Mouse (Mus musculus) midbrain, embryonic 14.5 days (tissue): Measurements from ENCODE around the gene Pilrb1. TPM values are rescaled to one million over a fixed set of nuclear protein-coding genes. Genes with fewer than 3 reads are reported as not detected.
"Not testable (repeated sequence)": the region's sequence is repeated elsewhere in the genome, so short reads cannot be mapped to it uniquely, and the experiment has no call there.

ENCODE experiments used
- ATAC-seq: fragments of 200-750 bp; cut with Nextera tagmentation; 2 replicates; pipeline ENCODE4 v1.8.0; 2017; ENCODE audit warnings: moderate number of reproducible peaks, moderate library complexity; ENCODE audit not compliant: low FRiP score, low TSS enrichment
- DNase-seq: peaks from one replicate; pipeline ENCODE4 v3.0.0-alpha.2; 2015
- H3K27ac ChIP-seq: fragments of 300-500 bp; sonication (generic); replicated peaks from 2 replicates; pipeline ENCODE4 v1.5.1; 2014; ENCODE audit warnings: mild to moderate bottlenecking, low read depth, low read length, moderate library complexity
- H3K27me3 ChIP-seq: fragments of 300-500 bp; sonication (generic); 2 replicates; pipeline ENCODE4 v1.6.1; 2014; ENCODE audit warnings: low read length, control low read depth, mixed read lengths; ENCODE audit not compliant: control insufficient read depth, insufficient read depth
- H3K36me3 ChIP-seq: fragments of 300-500 bp; sonication (generic); 2 replicates; pipeline ENCODE4 v1.6.1; 2014; ENCODE audit warnings: low read length, control low read depth; ENCODE audit not compliant: control insufficient read depth, insufficient read depth
- H3K4me1 ChIP-seq: fragments of 300-500 bp; sonication (generic); 2 replicates; pipeline ENCODE4 v1.6.1; 2014; ENCODE audit warnings: mild to moderate bottlenecking, antibody characterized with exemption, low read length, control low read depth; ENCODE audit not compliant: control insufficient read depth, insufficient read depth
- H3K4me2 ChIP-seq: fragments of 300-500 bp; sonication (generic); 2 replicates; pipeline ENCODE4 v1.6.1; 2014; ENCODE audit warnings: mild to moderate bottlenecking, low read length, moderate library complexity
- H3K4me3 ChIP-seq: fragments of 300-500 bp; sonication (generic); replicated peaks from 2 replicates; pipeline ENCODE4 v1.5.1; 2014; ENCODE audit warnings: low read depth, low read length
- H3K9ac ChIP-seq: fragments of 300-500 bp; sonication (generic); replicated peaks from 2 replicates; pipeline ENCODE4 v1.6.1; 2014; ENCODE audit warnings: mild to moderate bottlenecking, low read length, moderate library complexity
- H3K9me3 ChIP-seq: fragments of 300-500 bp; sonication (generic); 2 replicates; pipeline ENCODE4 v1.6.1; 2016; ENCODE audit warnings: low read length, control low read depth, mixed read lengths; ENCODE audit not compliant: control insufficient read depth
- whole genome bisulfite sequencing: fragments of 180-500 bp; shearing (Covaris S2); extraction: QIAGEN DNeasy Blood & Tissue Kit; methylation state at CpG from one replicate; pipeline ENCODE4 v1.1.7; 2014; 5-methylcytosine and 5-hydroxymethylcytosine counted together
- polyA plus RNA-seq: library from polyadenylated mRNA; unstranded; fragments of >200 nt; fragmentation: Nextera tagmentation; extraction: Ambion mirVana; gene quantifications from 2 replicates; pipeline ENCODE4 v1.2.1, GENCODE M21; 2014

The Pilrb1 gene
- polyA plus RNA-seq, 1 experiment from 2014 or later, result not detected

GRCm38 (mm10) chr5:137835966-137836520, 21.9 kb downstream of the Pilrb1 start, which contains the start of gene Pilra:
Gene Pilra (minus strand): TSS chr5:137836281.
- H3K9ac ChIP-seq, H3K4me2 ChIP-seq, H3K36me3 ChIP-seq, H3K27me3 ChIP-seq, H3K4me1 ChIP-seq, DNase-seq, H3K4me3 ChIP-seq, ATAC-seq, H3K27ac ChIP-seq, H3K9me3 ChIP-seq: not testable (repeated sequence)
- WGBS, result 83% methylated on average over 2 of the region's 2 CpGs

- DNase-seq (no peak), ATAC-seq (no peak)
- Histone ChIP-seq H3K27me3 (no peaks in the 10 kb centered on the region), H3K27ac (no peak overlapping the region), H3K9ac (no peak overlapping the region), H3K4me1 (no peaks in the 10 kb centered on the region), H3K9me3 (no peaks in the 10 kb centered on the region), H3K4me3 (no peak overlapping the region), H3K4me2 (no peak overlapping the region), H3K36me3 (no peaks in the 10 kb centered on the region)
- 63% methylated on average over 4 of the region's 4 CpGs for WGBS
These were observed 24.4 kb downstream of the Pilrb1 start for GRCm38 (mm10) chr5:137833500-137833899.

- ATAC-seq (no peak), DNase-seq (no peak)
- Histone ChIP-seq H3K9ac (no peak overlapping the region), H3K4me3 (no peak overlapping the region), H3K4me2 (no peak overlapping the region), H3K27me3 (no peaks in the 10 kb centered on the region), H3K4me1 (no peaks in the 10 kb centered on the region), H3K36me3 (no peaks in the 10 kb centered on the region), H3K27ac (no peak overlapping the region), H3K9me3 (no peaks in the 10 kb centered on the region)
- 77% methylated on average over 6 of the region's 6 CpGs for WGBS
These were observed 26.4 kb downstream of the Pilrb1 start for GRCm38 (mm10) chr5:137831506-137831905.

GRCm38 (mm10) chr5:137831106-137831505, 26.8 kb downstream of the Pilrb1 start:
- 92% methylated on average over 4 of the region's 4 CpGs for WGBS
- Histone ChIP-seq H3K27ac (no peak overlapping the region), H3K9me3 (no peaks in the 10 kb centered on the region), H3K4me1 (no peaks in the 10 kb centered on the region), H3K27me3 (no peaks in the 10 kb centered on the region), H3K36me3 (no peaks in the 10 kb centered on the region), H3K9ac (no peak overlapping the region), H3K4me3 (no peak overlapping the region), H3K4me2 (no peak overlapping the region)
- DNase-seq (no peak), ATAC-seq (no peak)

GRCm38 (mm10) chr5:137830238-137830637, 27.7 kb downstream of the Pilrb1 start:
- Histone ChIP-seq H3K27ac (no peak overlapping the region), H3K27me3 (no peaks in the 10 kb centered on the region), H3K36me3 (no peaks in the 10 kb centered on the region), H3K9ac (no peak overlapping the region), H3K4me1 (no peaks in the 10 kb centered on the region), H3K4me3 (no peak overlapping the region), H3K4me2 (no peak overlapping the region), H3K9me3 (no peaks in the 10 kb centered on the region)
- 80% methylated on average over 7 of the region's 7 CpGs for whole genome bisulfite sequencing
- no peak for DNase-seq
- no peak for ATAC-seq

- no peak for ATAC-seq
These were observed 29.2 kb downstream of the Pilrb1 start for GRCm38 (mm10) chr5:137828694-137829093.

GRCm38 (mm10) chr5:137826421-137826820, 31.5 kb downstream of the Pilrb1 start:
- no peaks in the 10 kb centered on the region for H3K27me3 ChIP-seq
- ATAC-seq, result no peak
- no peak overlapping the region for H3K9ac ChIP-seq
- no peak overlapping the region for H3K27ac ChIP-seq
- WGBS, result 75% methylated on average over 7 of the region's 7 CpGs
- H3K9me3 ChIP-seq, result no peaks in the 10 kb centered on the region
- DNase-seq, result no peak
- H3K4me3 ChIP-seq, result no peak overlapping the region
- H3K4me1 ChIP-seq, result no peaks in the 10 kb centered on the region
- H3K36me3 ChIP-seq, result no peaks in the 10 kb centered on the region
- no peak overlapping the region for H3K4me2 ChIP-seq

More at GRCm38 (mm10) chr5:137828694-137829093, 29.2 kb downstream of the Pilrb1 start:
- no peaks in the 10 kb centered on the region for H3K27me3 ChIP-seq
- no peak overlapping the region for H3K27ac ChIP-seq
- no peaks in the 10 kb centered on the region for H3K36me3 ChIP-seq
- H3K9ac ChIP-seq, result no peak overlapping the region
- WGBS, result 82% methylated on average over 6 of the region's 6 CpGs
- H3K9me3 ChIP-seq, result no peaks in the 10 kb centered on the region
- H3K4me2 ChIP-seq, result no peak overlapping the region
- H3K4me1 ChIP-seq, result no peaks in the 10 kb centered on the region
- DNase-seq, result no peak
- H3K4me3 ChIP-seq, result no peak overlapping the region

- no peak overlapping the region for H3K9ac ChIP-seq
- no peak overlapping the region for H3K4me2 ChIP-seq
- no peak for DNase-seq
- no peak overlapping the region for H3K27ac ChIP-seq
- H3K36me3 ChIP-seq, result no peaks in the 10 kb centered on the region
- H3K9me3 ChIP-seq, result no peaks in the 10 kb centered on the region
- H3K27me3 ChIP-seq, result no peaks in the 10 kb centered on the region
- ATAC-seq, result no peak
- H3K4me1 ChIP-seq, result no peaks in the 10 kb centered on the region
- WGBS, result 91% methylated on average over 2 of the region's 2 CpGs
- no peak overlapping the region for H3K4me3 ChIP-seq
These were observed 31.9 kb downstream of the Pilrb1 start for GRCm38 (mm10) chr5:137825971-137826370.

- DNase-seq (no peak), ATAC-seq (no peak)
- H3K9ac ChIP-seq, result no peak overlapping the region
- H3K4me3 ChIP-seq, result no peak overlapping the region
- WGBS, result 92% methylated on average over 3 of the region's 3 CpGs
- no peaks in the 10 kb centered on the region for H3K36me3 ChIP-seq
- no peak overlapping the region for H3K27ac ChIP-seq
- no peaks in the 10 kb centered on the region for H3K27me3 ChIP-seq
- H3K9me3 ChIP-seq, result no peaks in the 10 kb centered on the region
- H3K4me2 ChIP-seq, result no peak overlapping the region
- no peaks in the 10 kb centered on the region for H3K4me1 ChIP-seq
These were observed 32.9 kb downstream of the Pilrb1 start for GRCm38 (mm10) chr5:137825030-137825429.
